Mouse (Mus musculus) liver, postnatal 0 days (tissue): Measurements from ENCODE around the gene Slc39a5.

Experiments used
- CTCF ChIP-seq: sonication (generic); IDR thresholded peaks from 2 replicates; pipeline ENCODE4 v1.5.1; 2016; ENCODE audit warnings: antibody characterized with exemption, low read depth
- EP300 ChIP-seq: IDR thresholded peaks from 2 replicates; pipeline ENCODE4 v1.6.1; 2016; ENCODE audit warnings: antibody characterized with exemption, low read depth, mild to moderate bottlenecking

DNA sequence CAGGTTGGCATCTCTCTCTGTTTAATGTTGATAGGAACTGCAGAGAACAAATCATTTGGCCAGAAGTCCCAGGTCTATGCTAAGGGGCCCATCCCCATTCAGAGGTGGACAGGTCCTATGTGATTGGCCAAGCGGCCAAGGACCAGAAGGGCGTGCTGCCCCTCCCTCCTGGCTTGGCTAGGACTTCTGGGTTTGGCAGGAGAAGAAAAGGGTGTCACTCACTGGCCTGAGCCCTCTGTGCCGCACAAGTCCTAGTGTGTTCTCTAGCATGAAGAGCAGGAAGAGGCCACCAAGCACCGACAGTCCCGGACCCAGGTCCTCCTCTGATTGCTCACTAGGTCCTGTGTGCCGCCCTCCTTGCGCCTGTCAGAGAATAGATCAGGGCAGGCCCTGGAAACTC lies 3.6 kb downstream of the Slc39a5 start:
- TF ChIP-seq CTCF (no peak), EP300 (no peak)
